Mouse (Mus musculus) spleen, adult 10 weeks (tissue): ENCODE results near the gene Gm15091. TPM values are rescaled to one million over a fixed set of nuclear protein-coding genes. Genes with fewer than 3 reads are reported as not detected.

Experiments used
- polyA plus RNA-seq: library from polyadenylated mRNA; stranded (reverse); fragments of 350-450 nt; fragmentation: Illumina TruSeq; extraction: RNeasy Lipid Tissue Mini Kit (QIAGEN cat#74804); gene quantifications from one replicate; pipeline ENCODE4 v1.2.3, GENCODE M21; 2015; ENCODE audit warnings: low replicate concordance; ENCODE audit not compliant: insufficient read depth

The Gm15091 gene
- not detected for polyA plus RNA-seq

DNA sequence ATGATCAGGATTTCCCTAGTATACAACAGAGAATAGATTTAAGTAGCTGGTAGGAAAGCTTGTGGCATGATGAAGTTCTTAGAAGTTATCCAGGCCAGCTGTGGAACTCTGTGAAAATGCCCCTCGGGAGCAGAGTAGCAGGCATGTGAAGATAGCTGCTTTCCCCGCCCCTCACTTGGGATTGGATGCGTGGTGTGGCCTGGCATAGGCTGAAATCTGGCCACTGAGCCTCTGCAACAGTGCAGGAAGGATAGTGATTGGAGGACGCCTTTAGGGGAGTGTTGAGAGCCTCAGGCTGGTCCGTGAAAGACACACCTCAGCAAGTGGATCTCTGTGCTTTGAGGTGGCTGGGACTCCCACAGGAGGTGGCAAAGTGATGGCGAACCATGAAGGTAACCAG lies at the start of gene Gm15091:
Gm15091 (plus strand) TSS at position 301 of the 400 bp plus-strand sequence.

Other genes starting within 250 kb of the Gm15091 start
- not detected for gene Gm15097, start 157.2 kb upstream of the Gm15091 start, polyA plus RNA-seq